Mouse (Mus musculus) lung, postnatal 25 days (tissue): ENCODE data around the gene Grwd1.
A peak's percentile ranks its signal among the peaks of the same experiment; 100 is the strongest.

Source experiments
- DNase-seq: peaks from one replicate; pipeline ENCODE4 v3.0.0; 2022; ENCODE audit warnings: low spot score

The Grwd1 gene

GRCm38 (mm10) chr7:45800001-45800400 lies 30.7 kb downstream of the Grwd1 start:
- no peak for DNase-seq

- DNase-seq: no peak
Measured at GRCm38 (mm10) chr7:45798931-45799330, 31.8 kb downstream of the Grwd1 start.

- DNase-seq: no peak
Measured at GRCm38 (mm10) chr7:45798511-45798836, 32.3 kb downstream of the Grwd1 start.

GRCm38 (mm10) chr7:45797661-45798510 lies 32.9 kb downstream of the Grwd1 start:
- DNase-seq: no peak

GRCm38 (mm10) chr7:45796950-45797349 lies 33.8 kb downstream of the Grwd1 start:
- DNase-seq: no peak

- no peak for DNase-seq
Measured at GRCm38 (mm10) chr7:45794971-45795370, 35.8 kb downstream of the Grwd1 start.

GRCm38 (mm10) chr7:45793969-45794585 lies 36.7 kb downstream of the Grwd1 start:
- no peak for DNase-seq

GRCm38 (mm10) chr7:45793240-45793639 lies 37.5 kb downstream of the Grwd1 start:
- no peak for DNase-seq

- DNase-seq: no peak
Measured at GRCm38 (mm10) chr7:45791756-45792490, 38.8 kb downstream of the Grwd1 start.

- DNase-seq: no peak
Measured at GRCm38 (mm10) chr7:45790721-45791120, 40.0 kb downstream of the Grwd1 start.

- no peak for DNase-seq
Measured at GRCm38 (mm10) chr7:45787642-45788041, 43.1 kb downstream of the Grwd1 start.

- no peak for DNase-seq
Measured at GRCm38 (mm10) chr7:45786661-45787413, 43.9 kb downstream of the Grwd1 start.

- no peak for DNase-seq
Measured at GRCm38 (mm10) chr7:45786136-45786578, 44.6 kb downstream of the Grwd1 start.

GRCm38 (mm10) chr7:45785388-45786135 lies 45.2 kb downstream of the Grwd1 start:
- DNase-seq: no peak

GRCm38 (mm10) chr7:45784524-45785372 lies 46.0 kb downstream of the Grwd1 start, which contains the start of gene Sult2b1:
Gene Sult2b1 (minus strand): TSS chr7:45784669.
- no peak for DNase-seq

- peak; percentile 71 for DNase-seq
Measured at GRCm38 (mm10) chr7:45783511-45784091, 47.1 kb downstream of the Grwd1 start, which contains the start of gene Lmtk3. Gene Lmtk3 (plus strand): TSS chr7:45783738.

- no peak for DNase-seq
Measured at GRCm38 (mm10) chr7:45782271-45782670, 48.5 kb downstream of the Grwd1 start.

GRCm38 (mm10) chr7:45779081-45779641 lies 51.6 kb downstream of the Grwd1 start:
- DNase-seq: no peak

GRCm38 (mm10) chr7:45775237-45775636 lies 55.5 kb downstream of the Grwd1 start:
- DNase-seq: no peak
